Mouse (Mus musculus) liver, embryonic 14.5 days (tissue): ENCODE data around the gene Lmo3. TPM values are rescaled to one million over a fixed set of nuclear protein-coding genes. Genes with fewer than 3 reads are reported as not detected.

Experiments used
- ATAC-seq: fragments of 200-750 bp; cut with Nextera tagmentation; 2 replicates; pipeline ENCODE4 v1.8.0; 2017; ENCODE audit warnings: moderate number of reproducible peaks, mild to moderate bottlenecking, moderate library complexity; ENCODE audit not compliant: insufficient read depth
- DNase-seq, 3 experiments: peaks; one replicate each; pipeline ENCODE4 v3.0.0-alpha.2; 2012 to 2013; ENCODE audit warnings: low read depth in 3 of 3, low spot score in 3 of 3
- H3K27ac ChIP-seq: fragments of 300-500 bp; sonication (generic); 2 replicates; pipeline ENCODE4 v1.5.1; 2014; ENCODE audit warnings: moderate library complexity, mild to moderate bottlenecking, control low read depth, inconsistent platforms
- H3K27me3 ChIP-seq: fragments of 300-500 bp; sonication (generic); 2 replicates; pipeline ENCODE4 v1.6.1; 2014; ENCODE audit warnings: mild to moderate bottlenecking, low read length, moderate library complexity; ENCODE audit not compliant: control insufficient read depth, insufficient read depth
- H3K36me3 ChIP-seq: fragments of 300-500 bp; sonication (generic); replicated peaks from 2 replicates; pipeline ENCODE4 v1.6.1; 2014; ENCODE audit warnings: low read depth; ENCODE audit not compliant: control insufficient read depth, insufficient read depth
- H3K4me1 ChIP-seq, 2 experiments: fragments of 200-500 bp in 1 of 2; fragments of 300-500 bp in 1 of 2; sonication (generic) in 1 of 2; replicated peaks; 2 replicates each; pipeline ENCODE4 v1.6.1; 2012 to 2014; ENCODE audit warnings: antibody characterized with exemption in 1 of 2, inconsistent platforms in 1 of 2, low read length in 1 of 2; ENCODE audit not compliant: control insufficient read depth in 2 of 2, insufficient read depth in 2 of 2
- H3K4me2 ChIP-seq: fragments of 300-500 bp; sonication (generic); 2 replicates; pipeline ENCODE4 v1.6.1; 2014; ENCODE audit warnings: low read depth, mild to moderate bottlenecking, control low read depth, moderate library complexity
- H3K4me3 ChIP-seq, 2 experiments: fragments of 200-500 bp in 1 of 2; fragments of 300-500 bp in 1 of 2; sonication (generic) in 1 of 2; 2 replicates each; pipeline ENCODE4 v1.5.1; 2012 to 2014; ENCODE audit warnings: low read depth in 2 of 2, low read length in 2 of 2, mild to moderate bottlenecking in 2 of 2, control low read depth in 1 of 2, inconsistent platforms in 1 of 2, moderate library complexity in 1 of 2; ENCODE audit not compliant: insufficient read depth in 1 of 2
- H3K9ac ChIP-seq: fragments of 300-500 bp; sonication (generic); replicated peaks from 2 replicates; pipeline ENCODE4 v1.6.1; 2014; ENCODE audit warnings: mild to moderate bottlenecking, control low read depth, moderate library complexity
- H3K9me3 ChIP-seq: fragments of 300-500 bp; sonication (generic); 2 replicates; pipeline ENCODE4 v1.6.1; 2016; ENCODE audit warnings: low read length, mixed read lengths; ENCODE audit not compliant: control insufficient read depth
- CTCF ChIP-seq: IDR thresholded peaks from 2 replicates; pipeline ENCODE4 v1.5.1; 2016; ENCODE audit warnings: antibody characterized with exemption, low read depth, control low read depth
- EP300 ChIP-seq: IDR thresholded peaks from 2 replicates; pipeline ENCODE4 v1.6.1; 2016; ENCODE audit warnings: antibody characterized with exemption, low read depth
- WGBS: fragments of 180-500 bp; shearing (Covaris S2); extraction: QIAGEN DNeasy Blood & Tissue Kit; methylation state at CpG from one replicate; pipeline ENCODE4 v1.1.7; 2014; ENCODE audit not compliant: insufficient replicate concordance; 5-methylcytosine and 5-hydroxymethylcytosine counted together
- polyA plus RNA-seq, 2 experiments: library from polyadenylated mRNA; depleted of rRNA in 1 of 2; stranded (reverse) in 1 of 2; unstranded in 1 of 2; fragments of >200 nt; fragmentation: Nextera tagmentation in 1 of 2; extraction: Ambion mirVana in 1 of 2; gene quantifications; 2 replicates each; pipeline versions ENCODE4 v1.2.1 to v1.2.3; 2012 to 2014

Gene Lmo3
- polyA plus RNA-seq, 2 experiments = 0.02 TPM; not detected in 1

DNA sequence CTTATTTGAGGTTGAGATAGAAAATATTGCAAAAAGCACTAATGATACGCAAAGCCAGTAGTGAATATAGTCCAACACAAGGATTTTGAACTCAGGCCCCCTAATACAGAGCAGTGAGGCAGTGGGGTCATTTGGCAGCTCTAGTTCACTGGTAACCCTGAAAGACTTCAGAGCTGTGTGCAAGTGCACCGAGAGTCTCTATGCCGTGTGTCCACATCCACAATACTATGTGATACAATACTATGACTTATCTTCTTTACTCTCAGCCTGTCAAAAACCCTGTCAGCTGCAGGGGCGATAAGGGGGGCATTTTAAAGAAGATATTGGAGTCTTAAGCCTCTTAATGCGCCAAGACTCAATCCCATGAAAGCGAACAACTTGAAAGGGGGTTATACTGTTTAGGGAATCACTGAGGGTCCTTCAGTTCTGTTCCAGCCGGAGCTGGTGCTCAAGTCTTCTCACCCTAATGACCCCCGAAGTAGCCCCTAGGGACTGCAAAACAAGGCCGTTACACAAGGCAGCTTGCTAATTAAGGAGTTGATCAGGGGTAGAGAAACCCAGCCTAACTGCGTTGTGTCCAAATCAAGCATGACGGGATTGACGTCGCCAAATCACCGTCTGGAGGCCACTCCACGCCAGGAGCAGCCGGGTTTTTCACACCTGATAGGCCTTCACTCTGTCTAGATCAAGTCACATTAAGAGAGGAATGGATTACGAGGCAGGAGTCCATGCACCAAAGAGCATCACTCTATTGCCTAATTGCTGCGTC is 193.4 kb downstream of the Lmo3 start:
- Histone ChIP-seq H3K4me3 (no peak overlapping the region), H3K9ac (no peak overlapping the region), H3K4me2 (no peak overlapping the region), H3K27me3 (no peaks in the 10 kb centered on the region), H3K9me3 (no peaks in the 10 kb centered on the region), H3K36me3 (no peaks in the 10 kb centered on the region), H3K27ac (no peak overlapping the region), H3K4me1 (no peaks in the 10 kb centered on the region)
- 70% methylated on average over 18 of the region's 18 CpGs for WGBS
- DNase-seq (no peak), ATAC-seq (no peak)
- TF ChIP-seq EP300 (no peak), CTCF (no peak)

DNA sequence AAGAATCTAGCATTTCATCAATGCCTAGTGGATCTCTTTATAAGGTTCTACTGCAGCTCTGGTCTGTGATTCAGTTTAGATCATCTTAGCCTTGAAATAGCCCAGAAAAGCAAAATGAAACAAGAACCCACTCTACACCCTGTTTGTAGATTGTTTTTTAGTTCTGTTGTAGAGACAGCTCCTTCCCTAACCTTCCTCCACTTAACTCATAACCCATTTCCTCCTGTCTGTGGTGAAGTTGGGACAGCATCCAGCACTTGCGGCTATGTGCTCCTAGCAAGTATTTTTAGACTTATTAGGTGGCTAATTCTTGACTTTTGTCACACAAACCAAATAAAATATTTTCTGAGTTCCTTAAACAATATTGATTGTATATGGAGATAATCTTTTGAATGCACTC is 198.6 kb downstream of the Lmo3 start:
- H3K4me3 ChIP-seq = no peak overlapping the region
- no peak overlapping the region for H3K4me2 ChIP-seq
- WGBS = 68% methylated on average over 1 of the region's 1 CpGs
- no peaks in the 10 kb centered on the region for H3K4me1 ChIP-seq
- TF ChIP-seq EP300 = no peak
- no peak for TF ChIP-seq CTCF
- ATAC-seq (no peak), DNase-seq (no peak)
- no peaks in the 10 kb centered on the region for H3K9me3 ChIP-seq
- no peak overlapping the region for H3K9ac ChIP-seq
- H3K27ac ChIP-seq = no peak overlapping the region
- no peaks in the 10 kb centered on the region for H3K36me3 ChIP-seq
- H3K27me3 ChIP-seq = no peaks in the 10 kb centered on the region

DNA sequence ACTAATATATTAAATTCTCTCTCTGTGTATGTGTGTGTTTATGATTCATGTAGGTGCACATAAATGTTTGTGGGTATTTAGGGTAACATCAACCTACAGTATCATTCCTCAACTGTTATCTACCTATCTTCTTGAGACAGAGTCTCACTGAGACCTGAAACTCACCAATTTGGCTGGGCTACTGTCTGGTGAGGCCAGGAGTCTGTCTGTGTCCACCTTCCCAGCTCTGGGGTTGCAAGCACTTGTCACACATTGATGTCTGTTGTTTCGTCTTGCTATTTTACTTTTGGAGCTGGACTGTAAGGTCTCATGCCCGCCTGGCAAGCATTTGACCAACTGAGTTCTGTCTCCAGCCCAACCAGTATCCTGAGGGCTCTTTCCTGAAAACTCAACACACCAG is 210.6 kb downstream of the Lmo3 start:
- H3K4me2 ChIP-seq = no peak overlapping the region
- no peaks in the 10 kb centered on the region for H3K4me1 ChIP-seq
- H3K27ac ChIP-seq = no peak overlapping the region
- no peaks in the 10 kb centered on the region for H3K36me3 ChIP-seq
- H3K4me3 ChIP-seq = no peak overlapping the region
- H3K9me3 ChIP-seq = no peaks in the 10 kb centered on the region
- DNase-seq (no peak), ATAC-seq (no peak)
- no peaks in the 10 kb centered on the region for H3K27me3 ChIP-seq
- TF ChIP-seq EP300 = no peak
- no peak for TF ChIP-seq CTCF
- H3K9ac ChIP-seq = no peak overlapping the region
- WGBS = 47% methylated on average over 2 of the region's 2 CpGs

DNA sequence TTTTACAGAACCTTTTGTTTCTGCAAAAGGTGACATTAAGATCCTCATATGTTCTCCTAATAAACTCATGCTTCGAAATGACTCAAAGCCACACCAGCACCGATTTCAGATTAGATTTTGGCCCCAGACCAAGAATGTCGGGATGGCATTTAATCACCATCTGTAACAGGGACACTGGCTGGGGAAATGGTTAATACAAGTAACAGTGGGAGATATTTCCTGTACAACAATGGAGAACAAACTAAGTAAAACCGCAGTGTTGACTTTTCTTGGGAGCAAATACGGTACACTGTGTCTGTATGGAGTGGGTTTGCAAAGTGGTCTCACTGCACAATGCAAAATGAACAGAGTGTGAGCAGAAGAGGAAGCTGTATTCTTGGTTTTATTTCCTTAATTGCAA is 217.7 kb downstream of the Lmo3 start:
- Histone ChIP-seq H3K4me2 (no peak overlapping the region), H3K9me3 (no peaks in the 10 kb centered on the region), H3K4me3 (no peak overlapping the region), H3K36me3 (no peaks in the 10 kb centered on the region), H3K27ac (no peak overlapping the region), H3K4me1 (no peaks in the 10 kb centered on the region), H3K27me3 (no peaks in the 10 kb centered on the region), H3K9ac (no peak overlapping the region)
- no peak for TF ChIP-seq EP300
- no peak for TF ChIP-seq CTCF
- 32% methylated on average over 5 of the region's 5 CpGs for WGBS
- ATAC-seq (no peak), DNase-seq (no peak)

DNA sequence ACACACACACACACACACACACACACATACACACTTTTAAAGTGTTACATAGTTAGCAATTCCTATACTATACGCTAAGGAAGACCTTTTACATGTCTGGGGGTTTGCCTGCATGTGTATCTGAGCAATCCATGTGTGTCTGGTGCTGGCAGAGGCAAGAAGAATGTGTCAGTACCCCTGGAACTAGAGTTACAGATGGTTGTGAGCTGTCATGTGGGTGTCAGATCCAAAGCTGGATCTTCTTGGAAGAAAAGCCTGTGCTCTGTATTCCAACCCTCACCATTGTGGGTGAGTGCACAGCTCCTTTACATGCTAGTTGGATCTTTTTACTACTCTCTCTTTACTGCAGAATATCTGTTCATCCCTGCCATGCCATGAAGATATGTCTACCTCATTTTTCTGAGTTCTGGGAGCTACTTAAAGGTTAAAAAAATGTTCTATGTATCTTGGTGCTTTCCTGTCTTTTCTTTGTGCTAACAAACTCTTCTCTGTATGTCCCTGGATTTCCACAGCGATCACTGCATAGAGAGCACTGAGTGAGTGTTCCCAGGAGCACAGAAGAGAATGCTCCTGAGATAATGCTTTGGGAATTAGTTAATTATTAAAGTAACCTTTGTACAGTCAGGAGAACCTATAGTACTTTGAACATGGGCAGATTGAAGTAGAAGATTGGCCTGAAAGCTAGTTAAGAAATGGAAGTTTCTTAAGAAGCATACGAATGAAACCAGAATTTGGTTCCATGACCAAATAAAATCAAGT is 231.0 kb downstream of the Lmo3 start:
- Histone ChIP-seq H3K27ac (no peak overlapping the region; the same call in 1 of the 2 replicates), H3K4me3 (no peak overlapping the region), H3K4me2 (no peak overlapping the region), H3K27me3 (no peaks in the 10 kb centered on the region), H3K4me1 (peaks cover 0 to 4% of the 10 kb centered on the region in 2 experiments; a peak in 1 of 4 replicates), H3K9ac (no peak overlapping the region), H3K9me3 (no peaks in the 10 kb centered on the region), H3K36me3 (no peaks in the 10 kb centered on the region)
- WGBS = 58% methylated on average over 3 of the region's 3 CpGs
- DNase-seq (peak in 2 of 3 experiments; percentile 1 to 12), ATAC-seq (peak; percentile 74)
- no peak for TF ChIP-seq EP300
- TF ChIP-seq CTCF = no peak
